Mouse (Mus musculus) embryo, embryonic 11.5 days (tissue): ENCODE results near the gene Pafah1b2.

Source experiments
- DNase-seq: peaks from one replicate; pipeline ENCODE4 v3.0.0-alpha.2; 2012; ENCODE audit warnings: low read depth, low spot score

Gene Pafah1b2

DNA sequence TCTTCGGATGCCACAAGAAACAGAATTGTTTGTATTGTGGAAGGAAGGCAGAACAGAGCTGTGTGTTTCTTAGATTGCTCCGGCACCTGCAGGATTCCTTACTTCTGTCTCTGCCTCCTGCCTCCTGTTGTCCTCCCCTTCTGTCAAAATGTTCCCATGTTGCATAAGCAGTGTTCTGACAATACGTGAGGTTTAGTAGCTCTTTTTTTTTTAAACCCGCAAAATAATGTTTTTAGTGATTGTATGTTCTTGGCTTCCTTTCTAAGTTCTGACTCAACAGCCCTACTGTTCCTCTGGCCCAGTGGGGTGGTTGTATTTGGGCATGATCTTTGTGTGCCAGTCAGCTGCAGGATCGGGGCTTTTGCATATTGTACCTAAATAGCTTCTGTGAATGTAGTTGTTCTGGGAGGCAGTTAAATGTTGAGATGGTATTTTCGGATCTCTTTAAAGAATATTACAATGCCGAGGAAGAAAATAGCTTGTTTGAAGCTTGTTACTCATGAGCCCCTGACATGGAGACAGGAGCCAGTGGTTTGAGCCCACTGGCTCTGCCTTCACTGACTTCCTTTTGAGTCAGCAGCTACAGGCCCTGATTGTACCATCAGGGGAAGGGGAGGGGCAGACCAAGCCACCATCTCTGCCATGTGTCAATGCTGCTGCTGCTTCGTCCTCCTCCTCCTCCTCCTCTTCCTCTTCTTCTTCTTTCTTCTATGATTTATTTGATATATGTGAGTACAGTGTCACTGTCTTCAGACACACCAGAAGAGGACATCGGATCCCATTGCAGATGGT lies 13.8 kb upstream of the Pafah1b2 start:
- DNase-seq, result no peak

DNA sequence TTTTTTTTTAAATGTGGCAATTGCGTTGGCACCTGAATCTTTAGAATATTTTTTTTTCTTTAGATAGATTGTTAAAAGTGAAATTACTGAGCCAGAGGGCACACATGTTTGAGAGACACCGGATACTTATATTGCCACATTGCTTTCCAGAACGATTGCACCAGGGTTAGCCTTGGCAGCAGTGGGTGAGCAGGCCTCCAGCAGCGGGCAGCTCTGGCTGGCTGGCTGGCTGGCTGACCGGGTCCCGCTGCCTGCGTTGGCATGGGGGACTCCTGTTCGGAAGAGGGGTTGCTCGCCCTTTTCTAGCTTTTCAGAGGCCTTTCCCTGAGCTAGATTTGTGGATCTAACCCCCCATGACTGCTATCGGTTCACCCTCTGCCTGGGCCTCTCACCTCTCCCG lies 11.1 kb upstream of the Pafah1b2 start:
- DNase-seq, result no peak

DNA sequence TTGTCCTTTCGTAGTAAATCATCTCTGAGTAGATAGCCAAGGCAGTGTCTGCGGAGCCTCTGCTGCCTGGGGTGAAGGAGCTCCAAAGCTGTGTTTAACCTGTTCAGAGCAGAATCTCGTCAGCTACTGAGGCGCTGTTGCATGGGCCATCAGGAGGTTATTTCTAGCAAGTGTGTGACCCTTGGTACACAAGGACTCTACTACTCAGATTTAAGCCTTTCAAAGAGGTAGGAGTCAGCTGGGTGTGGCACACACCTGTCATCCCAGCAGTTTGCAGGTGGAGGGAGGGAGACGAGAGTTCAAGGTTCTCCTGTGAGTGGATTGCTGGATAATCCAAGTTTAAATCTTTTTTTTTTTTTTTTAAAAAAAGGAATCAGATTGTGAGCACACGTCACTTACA lies 7.5 kb upstream of the Pafah1b2 start:
- DNase-seq, result no peak

DNA sequence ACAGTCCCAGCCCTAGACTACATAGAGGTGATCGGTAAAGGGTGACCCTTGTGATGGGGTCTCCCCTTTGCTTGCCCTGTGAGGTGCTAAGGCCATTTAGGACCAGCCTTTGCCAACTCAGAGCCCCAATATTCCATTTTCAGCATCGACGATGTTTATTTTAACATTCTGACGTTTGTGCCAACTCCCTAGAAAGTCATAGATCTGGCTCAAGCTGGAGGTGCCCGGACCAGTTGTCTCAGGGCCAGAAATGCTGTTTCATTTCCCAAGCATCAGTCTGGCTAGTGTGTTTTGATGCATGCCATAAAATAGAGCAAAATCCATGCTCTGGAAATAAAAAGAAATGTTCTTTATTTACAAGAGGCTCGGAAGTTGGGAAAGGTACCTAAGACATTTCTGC lies 5.8 kb upstream of the Pafah1b2 start:
- DNase-seq, result no peak

DNA sequence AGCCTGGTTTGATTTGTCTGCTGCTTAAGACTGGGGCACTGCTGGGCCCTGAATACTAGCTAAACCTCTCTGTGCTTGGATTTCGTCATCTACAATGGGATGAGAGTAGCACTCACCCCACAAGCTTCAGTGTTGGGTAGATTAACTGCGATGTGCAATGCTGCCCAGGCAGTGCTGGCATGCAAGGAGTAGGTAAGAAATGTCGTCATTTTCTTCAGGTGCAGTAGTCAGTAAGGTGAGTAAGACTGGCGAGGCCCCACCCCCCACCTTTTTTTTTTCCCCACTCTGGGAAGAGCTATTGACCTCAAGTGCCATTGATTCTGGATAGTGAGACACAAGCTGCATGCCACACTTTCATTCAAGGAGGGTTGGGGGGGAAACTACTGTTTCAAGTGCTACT lies 3.9 kb upstream of the Pafah1b2 start:
- no peak for DNase-seq

DNA sequence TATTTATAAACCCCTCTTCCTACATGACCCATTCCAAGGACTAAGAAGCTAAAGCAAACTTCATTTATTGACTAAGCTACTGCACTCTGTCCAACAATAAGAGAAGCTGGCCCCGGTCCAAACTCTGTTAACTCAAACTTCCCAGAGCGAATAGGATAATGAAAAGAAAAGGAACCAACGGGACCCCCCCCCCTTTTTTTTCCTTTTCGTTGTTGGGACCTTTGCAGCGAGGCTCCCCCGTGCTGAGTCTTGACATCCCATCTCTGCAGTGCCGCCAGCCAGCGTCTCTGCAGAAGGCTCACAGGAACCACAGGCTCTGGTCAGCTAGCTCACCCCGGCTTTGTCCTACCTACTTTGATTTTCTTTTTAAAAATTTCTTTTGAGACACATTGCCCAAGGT lies 3.3 kb upstream of the Pafah1b2 start:
- no peak for DNase-seq

DNA sequence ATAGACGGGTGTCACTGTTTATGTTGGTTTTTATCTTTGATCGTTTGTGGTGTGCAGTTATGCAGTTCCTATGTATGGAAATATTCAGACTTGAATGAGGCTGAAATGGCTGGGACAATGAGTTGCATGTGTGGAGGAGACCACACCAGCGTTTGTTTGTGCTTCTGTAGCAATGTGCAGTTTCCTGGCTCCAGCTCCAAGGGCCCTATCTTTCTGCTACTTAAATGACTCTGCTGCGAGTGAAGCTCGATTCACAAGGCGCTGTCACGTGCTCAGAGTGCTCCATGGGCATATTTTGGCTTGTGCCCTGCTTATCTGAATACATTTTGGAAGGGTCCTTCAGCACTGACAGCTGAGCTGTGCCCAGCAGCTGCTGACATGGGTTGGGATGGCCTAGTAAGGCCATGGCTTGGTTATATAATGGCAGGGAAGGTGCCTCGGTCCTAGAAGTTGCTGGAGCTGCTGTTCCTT lies 2.6 kb upstream of the Pafah1b2 start:
- DNase-seq, result no peak

DNA sequence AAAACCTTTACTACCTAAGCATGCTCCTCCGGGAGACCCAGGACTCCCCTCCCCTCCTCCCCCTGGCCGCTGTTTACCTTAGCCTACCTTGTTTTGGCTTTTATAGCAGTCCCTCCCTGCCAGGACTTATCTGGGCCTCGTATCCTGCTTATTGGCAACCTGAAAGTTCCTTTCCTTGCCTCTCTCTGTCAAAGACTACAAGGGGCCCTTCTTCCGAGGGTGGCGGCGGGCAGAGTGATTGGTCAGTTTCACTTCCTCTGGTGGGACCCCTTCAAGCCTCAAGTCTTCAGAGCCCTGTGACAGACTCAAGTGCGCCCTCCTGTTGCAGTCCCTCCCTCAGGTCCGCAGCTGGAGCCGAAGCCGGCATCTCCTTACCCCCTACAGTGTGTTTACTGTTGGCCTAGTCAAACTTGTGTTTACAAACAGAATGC lies 1.8 kb upstream of the Pafah1b2 start:
- DNase-seq, result no peak

DNA sequence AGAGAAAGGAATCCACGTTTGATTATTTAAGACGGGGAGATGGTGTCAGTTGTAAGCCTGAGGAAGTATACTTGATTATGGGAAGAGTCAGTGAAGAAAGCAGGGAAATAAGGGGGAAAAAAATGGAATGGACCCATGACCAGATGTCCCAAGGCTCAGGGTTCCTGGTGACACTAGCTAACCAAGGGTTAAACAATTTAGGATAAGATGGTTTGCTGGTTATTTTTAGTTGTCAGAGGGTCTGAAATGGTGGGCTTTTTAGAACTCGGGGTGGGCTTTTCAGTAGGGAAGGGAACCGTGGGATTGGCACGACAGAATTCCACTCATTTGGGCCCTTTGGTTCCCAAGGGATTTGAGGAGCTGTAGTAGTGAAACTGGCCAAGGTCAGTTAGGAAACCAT lies 1.1 kb upstream of the Pafah1b2 start:
- DNase-seq, result no peak

DNA sequence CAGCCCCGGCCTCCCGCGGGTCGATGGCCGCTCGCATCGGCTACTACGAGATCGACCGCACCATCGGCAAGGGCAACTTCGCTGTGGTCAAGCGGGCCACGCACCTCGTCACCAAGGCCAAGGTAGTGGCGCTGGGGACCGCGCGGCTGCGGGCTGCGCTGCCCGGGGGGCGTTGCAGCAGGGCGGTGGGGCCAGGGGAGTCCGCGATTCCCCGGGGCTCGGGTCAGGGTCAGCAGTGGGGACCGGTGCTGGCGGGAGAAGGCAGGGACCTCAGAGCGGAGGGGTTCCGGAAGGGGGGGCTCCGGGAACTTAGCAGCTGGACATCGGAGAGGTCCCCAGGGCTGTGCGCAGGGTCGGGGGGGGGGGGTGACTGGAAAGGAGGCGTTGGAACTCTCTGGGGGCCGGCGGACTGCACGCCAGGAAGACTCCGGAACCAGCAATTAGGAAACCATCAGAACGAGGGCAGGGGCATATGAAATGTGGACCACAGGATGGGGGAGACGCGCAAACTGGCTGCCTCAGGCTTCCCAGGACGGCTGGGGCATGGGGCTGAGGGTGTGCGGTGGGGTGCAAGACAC lies 608 bp upstream of the Pafah1b2 start:
- no peak for DNase-seq

DNA sequence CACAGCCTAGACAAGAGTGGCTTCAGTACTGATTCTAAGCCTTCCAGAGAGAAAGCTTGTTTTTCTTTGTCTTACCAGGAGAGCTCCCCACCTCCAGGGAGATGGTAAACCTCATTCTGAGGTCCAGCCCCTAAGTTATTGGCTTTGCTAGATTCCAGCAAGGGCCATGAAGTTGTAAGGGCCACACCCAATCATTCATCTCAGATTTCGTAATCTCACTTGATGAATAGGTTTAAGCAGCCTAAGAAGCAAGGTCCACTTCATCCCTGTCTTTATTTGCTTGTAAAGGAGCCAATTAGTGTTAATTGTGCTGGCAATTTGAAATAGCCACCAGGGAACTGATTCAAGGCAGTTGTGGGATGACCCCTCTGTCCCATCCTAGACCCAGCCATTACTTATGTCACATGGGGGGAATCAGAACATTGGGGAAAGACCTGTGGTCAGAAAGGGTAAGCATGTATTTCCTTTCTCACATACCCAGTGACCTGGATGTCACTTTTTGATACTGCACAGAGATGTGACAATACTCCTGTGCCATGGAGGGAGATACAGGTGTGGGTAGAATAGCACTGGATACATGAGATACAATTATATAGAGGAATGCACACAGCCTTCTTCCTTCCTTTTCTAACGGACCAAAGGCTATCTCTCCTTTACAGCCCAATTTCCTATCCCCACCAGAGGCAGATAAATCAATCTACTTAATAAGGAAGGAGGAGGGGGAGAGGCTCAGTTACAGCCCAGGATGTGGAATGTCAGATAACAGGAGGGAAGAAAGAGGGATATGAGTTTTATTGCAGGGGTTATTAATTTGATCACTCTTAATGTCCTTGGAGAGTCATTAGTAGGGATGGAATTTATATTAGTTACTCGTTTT lies 1.2 kb downstream of the Pafah1b2 start:
- no peak for DNase-seq

DNA sequence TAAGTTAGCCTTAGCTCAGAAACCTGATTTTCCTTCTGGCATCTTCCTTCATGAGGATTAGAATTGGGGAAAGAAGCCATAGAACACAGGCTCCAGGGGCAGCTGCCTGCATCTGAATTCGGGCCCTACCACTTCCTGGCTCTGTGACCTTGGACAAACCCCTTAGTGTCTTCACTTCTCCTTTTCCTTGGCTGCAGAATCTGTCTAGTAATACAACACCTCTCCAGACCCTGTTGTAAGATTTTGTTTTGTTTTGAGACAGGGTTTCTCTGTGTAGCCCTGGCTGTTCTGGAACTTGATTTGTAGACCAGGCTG lies 2.9 kb downstream of the Pafah1b2 start:
- DNase-seq, result no peak

DNA sequence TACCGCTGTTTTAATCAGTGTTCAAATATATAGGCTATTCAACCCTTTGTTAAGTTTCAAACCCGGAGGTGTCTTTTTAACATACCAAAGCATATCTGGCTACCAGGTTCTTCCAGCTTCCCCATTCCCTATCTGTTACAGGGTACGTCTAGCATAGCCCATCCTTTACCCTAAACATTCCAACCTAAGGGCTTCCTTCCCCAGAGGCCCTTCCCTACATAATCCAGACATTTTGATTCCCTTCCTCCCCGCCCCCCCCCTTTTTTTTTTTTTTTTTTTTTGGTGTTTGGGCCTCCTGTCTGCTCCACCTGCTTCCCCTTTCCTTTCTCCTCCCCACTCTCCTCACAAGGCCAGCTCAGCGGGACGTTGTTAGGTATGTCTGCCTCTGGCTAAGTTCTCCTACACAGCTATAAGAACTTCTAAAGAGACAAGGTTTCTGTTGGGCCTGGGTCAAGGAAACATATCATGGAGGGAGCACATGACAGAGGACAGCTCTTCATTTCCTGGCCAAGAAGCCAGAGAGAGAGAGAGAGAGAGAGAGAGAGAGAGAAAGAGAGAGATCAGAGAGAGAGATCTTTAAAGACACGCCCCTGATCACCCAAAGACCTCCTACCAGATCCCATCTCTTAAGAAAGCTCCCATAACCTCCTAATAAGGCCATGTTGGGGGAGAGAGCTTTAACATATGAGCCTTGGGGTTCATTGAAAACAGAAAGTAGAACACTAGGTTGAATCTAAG lies 3.4 kb downstream of the Pafah1b2 start:
- no peak for DNase-seq

DNA sequence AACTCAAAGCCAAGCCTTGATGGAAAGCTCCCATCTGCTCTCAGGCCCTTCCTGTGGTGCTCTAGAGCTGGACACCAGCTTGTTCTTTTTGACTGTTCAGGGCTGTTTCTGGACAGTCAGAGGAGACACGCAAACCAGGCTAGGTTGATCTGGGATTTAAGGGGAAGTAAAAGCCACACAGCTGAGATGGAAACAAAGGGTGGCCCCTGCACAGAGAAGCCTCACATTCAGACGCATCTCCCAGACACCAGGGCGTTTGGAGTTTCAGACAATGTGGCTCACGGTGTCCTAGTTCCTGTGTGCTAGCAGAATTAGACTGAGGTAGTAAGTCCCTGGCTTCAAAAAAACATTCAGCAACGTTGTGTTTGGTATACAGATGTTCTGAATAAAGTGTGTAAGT lies 6.3 kb downstream of the Pafah1b2 start:
- no peak for DNase-seq

DNA sequence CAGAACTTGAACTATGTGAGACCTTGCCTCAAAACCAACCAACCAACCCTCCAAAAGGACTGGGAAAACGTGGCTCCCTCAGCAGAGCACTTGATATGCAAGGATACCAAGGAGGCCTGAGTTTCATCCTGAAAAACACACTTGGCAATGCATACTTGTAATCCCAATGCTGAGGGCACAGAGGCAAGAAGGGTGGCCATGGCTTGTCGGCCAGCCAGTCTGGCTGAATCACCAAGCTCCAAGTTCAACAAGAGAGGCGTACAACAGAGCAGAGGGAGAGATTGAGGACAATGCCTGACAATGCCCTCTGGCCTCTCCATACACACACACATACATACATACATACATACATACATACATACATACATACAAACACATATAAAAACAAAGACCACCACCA lies 8.0 kb downstream of the Pafah1b2 start:
- no peak for DNase-seq

DNA sequence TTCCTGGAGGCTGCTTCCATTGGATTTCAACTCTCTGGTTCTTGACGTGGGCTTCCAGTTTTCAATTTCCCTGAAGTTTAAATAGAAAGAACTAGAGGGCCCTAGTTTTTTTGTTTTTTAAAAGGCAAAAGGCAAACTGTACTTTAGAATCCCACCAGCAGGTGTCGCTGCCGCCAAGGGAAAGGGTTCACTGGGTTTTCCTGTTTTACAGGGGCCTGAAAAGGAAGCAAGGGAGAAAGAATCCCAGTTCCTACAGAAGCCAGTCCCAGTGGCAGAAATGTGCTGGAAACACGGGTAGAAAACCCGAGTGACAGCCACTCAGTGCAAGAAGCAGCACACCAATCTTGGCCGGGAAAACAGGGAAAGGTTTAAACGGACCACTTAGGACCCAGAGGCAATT lies 8.8 kb downstream of the Pafah1b2 start:
- peak; percentile 69 for DNase-seq

DNA sequence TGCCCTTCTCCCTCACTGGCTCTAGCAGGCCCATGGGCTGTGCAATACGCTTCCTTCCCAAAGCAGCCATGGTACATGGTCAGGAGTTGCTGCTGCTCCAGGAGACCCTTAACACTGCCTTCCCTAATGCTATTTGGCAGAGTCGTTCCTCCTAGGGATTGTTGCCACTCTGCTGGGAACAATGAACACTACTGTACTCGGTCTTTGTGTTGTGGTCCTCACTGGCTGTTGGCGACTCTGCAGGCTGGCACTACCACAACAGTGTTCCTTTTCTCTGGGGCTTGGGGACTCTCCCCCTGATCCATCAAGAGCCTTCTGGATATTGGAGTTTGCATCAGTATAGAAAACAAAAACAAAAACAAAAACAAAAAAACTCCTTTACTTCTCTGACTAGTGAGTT lies 13.5 kb downstream of the Pafah1b2 start:
- DNase-seq, result no peak

DNA sequence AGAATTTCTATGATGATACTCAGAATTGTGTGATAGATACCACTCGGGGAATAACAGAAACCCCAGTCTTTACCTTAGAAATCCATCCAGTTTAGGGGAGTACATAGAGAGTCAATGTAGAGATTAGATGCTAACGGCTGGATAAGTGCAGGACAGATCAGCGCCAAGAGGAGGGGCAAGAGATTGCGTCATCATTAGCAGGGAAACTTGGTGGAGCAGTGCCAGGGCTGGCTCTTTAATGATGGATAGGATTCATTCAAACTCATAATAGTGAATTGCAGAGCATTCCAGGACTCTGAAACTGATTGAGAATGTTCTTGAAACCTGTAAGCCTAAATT lies 27.3 kb downstream of the Pafah1b2 start:
- DNase-seq, result no peak

DNA sequence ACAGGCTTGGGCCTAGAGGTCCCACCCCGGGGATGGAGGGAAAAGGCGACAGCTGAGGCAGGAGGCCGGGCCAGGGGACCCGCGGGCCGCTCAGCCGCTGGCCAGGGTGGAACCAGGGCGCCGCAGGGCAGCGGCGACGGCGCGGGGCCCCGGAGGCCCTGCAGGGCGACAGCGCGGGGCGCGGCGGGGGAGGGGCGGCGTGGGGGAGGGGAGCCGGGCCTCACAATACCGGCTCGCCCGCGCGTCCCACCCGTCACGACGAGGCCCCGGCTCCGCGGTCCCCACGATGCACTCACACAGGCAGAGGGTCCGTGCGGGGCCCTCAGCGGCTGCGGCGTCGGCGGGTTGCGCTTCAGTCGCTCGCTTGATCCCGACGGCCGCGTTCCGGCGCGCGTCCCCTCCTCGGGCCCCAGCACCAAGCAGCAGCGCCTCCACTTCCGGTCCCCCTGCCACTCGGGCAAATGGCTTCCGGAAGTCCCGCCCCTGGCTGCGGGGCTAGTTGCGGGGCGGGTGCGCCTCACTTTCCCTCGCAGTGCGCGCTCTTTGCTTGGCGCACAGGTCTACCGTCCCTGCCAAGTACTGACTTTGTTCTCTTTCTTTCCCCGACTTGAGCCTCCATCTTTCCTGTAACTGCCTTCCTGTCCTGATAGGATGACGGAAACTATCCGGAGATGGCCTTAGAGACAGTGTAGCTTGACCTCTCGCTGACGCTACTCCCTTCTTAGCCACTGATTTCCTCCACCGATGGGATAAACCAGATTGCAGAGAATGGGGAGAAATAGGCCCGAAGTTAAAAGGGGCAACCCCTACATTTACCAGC lies 27.9 kb downstream of the Pafah1b2 start:
- DNase-seq, result peak; percentile 80

DNA sequence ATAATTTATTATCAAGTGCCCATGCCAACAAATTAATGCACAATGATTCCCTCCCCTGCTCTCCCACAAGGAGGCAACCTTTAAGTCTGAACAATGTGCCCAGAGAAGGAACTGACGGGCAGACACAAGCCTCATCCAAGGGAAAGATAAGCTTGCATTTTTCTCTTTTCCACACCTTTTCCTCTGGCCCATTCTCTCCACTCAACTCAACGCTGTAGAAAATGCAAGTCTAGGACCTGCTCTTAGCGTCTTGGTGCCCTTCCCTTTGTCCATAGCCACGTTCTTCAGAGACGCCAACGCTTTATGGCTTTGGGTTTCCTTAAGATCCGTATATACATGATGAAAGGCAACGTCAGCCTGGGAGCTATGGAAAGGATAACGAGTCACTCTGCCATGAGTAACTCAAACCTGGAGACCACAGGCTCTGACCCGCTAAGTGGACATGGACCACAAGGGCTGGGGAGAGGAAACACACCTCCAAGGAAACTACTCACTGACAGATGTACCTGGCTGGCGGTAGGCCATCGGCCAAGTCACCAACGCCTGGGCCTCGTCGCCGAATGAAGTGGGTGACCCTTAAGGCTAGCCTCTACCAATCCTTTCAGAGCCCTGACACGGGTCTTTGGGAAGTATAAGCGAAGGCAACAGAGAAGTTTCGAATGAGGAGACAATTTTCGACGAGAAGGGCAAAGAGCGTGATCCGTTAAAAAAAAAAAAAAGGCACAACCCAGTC lies 28.6 kb downstream of the Pafah1b2 start:
- no peak for DNase-seq

DNA sequence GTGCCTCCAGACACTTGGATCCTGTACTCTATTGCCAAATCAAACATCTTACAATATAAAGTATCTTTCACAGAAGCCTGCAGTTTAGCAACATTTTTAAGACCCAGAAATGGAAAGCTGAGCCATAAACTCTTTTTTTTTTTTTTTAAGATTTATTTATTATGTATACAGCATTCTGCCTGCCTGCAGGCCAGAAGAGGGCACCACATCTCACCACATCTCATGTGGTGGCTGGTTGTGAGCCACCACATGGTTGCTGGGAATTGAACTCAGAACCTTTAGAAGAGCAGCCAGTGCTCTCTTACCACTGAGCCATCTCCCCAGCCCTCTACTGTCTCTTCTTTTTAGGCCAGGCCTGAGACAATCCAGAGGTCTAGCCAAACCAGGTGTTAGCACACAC lies 31.2 kb downstream of the Pafah1b2 start:
- no peak for DNase-seq
